Mouse (Mus musculus) CH12F3 (cell line): Measurements from ENCODE around the gene AK157302.
"Not testable (repeated sequence)": the region's sequence is repeated elsewhere in the genome, so short reads cannot be mapped to it uniquely, and the experiment has no call there.

Experiments used
- in situ Hi-C: fragments of 300-500 bp; cut with MboI; formaldehyde crosslinking; loops from 2 replicates; pipeline ENCODE4 v1.14.3; 2020; ENCODE audit warnings: low sequenced_read_pairs

AK157302 gene

DNA sequence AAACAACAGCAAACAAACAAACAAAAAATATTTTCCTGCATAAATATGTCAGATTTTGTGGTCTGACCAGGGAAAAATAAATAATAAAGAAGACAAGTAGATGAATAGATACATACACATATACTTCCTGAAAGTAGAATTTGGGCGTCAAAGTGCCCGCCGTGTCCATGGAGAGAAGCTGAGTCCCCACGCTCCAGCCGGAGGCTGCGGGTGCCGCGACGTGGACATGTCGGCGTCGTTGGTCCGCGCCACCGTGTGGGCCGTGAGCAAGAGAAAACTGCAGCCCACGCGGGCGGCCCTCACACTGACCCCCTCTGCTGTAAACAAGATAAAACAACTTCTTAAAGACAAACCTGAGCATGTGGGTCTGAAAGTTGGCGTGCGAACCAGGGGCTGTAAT is at the start of gene AK157302:
Gene AK157302, plus strand, starts transcription at position 144 of the 400 bp plus-strand sequence.
- in situ Hi-C loops, result no loop called here

DNA sequence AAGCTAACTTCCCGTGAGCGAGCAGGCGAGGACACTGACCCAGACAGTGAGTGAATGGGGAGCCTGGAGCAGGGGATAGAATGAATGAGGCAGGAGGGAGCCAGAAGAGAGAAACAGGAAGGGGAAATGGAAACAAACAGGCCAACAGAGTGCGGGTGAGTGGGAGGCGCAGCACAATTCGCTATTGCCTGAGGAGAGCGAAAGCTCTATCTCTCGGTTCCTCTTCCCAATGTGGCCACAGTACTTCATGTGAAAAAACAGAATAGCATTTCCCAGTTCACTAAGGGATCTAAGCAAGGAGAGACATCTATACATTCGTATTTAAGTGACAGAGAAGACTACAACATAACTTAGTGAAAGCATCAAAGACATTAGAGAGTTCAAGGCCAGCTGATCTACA is 48.2 kb upstream of the AK157302 start:
- in situ Hi-C loops, result no loop called here

DNA sequence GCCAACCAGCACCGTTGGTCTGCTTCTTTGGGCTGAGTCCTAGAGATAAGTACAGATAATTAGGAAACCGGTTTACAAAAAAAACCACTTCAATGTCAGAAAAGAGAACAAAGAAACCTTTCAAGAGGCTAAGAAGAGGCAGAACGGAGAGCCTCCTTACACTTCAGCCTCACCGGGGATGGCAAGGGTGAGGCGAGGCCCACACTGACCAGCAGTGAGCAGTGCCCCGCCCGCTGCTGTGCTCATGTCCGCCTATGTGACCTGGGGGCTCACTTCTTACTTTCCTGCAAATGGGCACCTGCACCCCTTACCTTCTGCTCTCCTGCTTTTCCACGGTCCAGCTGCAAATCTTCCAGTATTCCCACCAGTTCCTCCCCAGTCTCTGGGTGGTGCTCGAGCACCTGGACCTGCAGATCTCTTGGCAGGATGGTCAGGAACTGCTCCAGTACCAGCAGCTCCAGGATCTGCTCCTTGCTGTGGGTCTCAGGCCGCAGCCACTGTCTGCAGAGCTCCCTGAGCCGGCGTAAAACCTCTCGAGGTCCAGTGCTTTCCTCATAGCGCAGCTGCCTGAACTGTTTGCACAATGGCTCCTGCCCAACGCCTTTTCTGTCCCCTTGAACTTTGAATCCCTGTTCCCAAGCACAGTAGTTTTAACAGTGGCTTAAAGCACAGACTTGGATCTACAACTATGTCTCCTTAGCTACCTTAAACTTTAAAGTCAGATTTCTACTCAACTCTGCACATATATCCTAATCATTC is 47.0 kb upstream of the AK157302 start:
- in situ Hi-C loops, result no loop called here

DNA sequence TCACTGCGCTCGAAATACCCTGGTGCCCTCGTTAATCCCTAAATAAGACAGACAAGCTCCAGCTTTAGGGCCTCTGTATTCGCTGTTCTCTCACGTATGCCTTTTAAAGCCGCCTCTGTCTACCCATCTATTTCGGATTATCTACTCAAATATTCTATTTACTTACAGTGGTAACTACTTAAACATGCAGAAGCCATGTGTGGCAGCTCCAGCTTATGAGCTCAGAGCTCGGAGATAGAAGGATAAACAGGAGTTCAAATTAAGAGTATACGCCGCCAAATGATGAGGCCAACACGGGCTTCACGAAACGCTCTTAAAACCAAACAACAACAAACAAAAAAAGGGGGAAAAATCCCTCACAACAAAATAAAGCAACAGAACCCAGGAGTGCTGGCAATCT is 42.0 kb upstream of the AK157302 start:
- in situ Hi-C loops, result no loop called here

DNA sequence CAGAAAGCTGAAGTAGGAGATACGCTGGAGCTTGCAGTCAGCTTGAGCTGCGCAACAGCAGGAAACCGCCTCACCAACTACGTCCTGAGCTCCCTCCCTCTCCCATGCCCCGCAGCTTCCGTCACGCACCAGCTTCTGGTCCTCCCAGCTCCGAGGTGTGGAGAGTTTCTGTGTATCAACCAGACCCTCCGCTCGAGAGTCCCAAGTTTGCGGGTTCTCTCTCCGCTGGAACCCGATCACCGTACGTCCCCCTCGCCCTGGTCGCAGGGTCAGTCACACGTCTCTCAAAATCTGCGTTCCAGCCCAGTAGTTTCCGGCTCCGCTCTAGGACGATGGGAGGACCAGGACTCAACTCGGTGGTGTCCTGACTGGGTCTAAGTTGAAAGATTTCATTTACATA is 41.6 kb upstream of the AK157302 start, which contains the start of gene Zscan26:
Gene Zscan26, minus strand, starts transcription at position 282 of the 400 bp plus-strand sequence.
- in situ Hi-C loops, result no loop called here

DNA sequence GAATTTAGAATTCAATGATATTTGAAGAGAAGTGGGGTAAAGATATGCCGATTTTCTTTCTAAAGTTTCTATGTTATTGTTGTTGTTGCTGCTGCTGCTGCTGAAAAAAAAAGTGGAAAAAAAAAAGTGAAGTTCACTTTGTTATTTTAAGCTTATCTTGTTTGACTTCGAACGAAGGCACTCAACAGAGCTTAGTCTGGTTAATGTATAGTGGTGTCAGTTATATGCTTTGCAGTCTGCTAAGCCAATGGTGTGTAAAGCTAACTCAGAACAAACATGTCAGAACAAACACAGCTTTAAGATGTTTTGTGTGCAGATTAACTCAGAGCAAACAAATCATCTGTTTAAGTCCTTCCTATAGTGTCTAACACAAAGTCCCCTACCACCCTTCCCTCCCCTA is 40.9 kb upstream of the AK157302 start:
- in situ Hi-C loops, result no loop called here

DNA sequence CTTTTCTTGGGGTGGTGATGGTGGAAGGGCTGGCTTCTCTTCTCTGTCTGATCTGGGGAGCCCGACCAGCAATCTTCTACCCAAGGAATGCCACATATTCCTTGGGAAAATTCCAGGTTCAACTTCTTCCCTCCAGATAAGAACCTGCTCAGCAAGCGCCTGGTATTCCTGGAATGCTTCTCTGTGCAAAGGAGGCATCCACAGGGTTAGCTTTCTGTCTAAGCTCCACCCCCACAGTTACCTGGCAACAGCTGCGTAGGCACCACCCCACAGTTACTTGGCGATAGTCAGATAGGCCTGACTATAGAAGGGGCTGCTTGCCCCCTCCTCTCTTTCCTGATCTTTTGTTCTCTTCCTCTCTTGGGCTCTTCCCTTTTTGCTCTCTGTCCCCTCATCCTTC is 38.7 kb upstream of the AK157302 start:
- in situ Hi-C loops, result no loop called here

DNA sequence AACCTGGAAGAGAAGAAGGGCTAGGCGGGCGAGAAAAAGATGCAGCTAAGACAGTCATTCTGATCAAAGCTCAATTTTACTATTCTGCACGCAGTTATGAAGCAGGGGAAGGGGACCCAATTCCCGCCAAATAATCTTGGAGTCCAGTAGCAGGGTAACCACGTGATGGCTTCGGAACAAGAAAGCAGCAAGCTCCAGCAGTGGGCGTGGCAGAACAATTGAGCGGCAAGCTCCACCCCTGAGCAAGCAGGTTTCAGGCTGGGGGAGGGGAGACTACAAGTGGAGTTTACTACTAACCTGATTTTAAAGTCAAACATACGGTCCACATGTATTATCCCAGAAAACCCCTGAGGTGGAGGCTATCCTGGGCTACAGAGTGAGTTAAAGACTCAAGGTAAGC is 32.5 kb upstream of the AK157302 start:
- in situ Hi-C loops, result not testable (repeated sequence)

DNA sequence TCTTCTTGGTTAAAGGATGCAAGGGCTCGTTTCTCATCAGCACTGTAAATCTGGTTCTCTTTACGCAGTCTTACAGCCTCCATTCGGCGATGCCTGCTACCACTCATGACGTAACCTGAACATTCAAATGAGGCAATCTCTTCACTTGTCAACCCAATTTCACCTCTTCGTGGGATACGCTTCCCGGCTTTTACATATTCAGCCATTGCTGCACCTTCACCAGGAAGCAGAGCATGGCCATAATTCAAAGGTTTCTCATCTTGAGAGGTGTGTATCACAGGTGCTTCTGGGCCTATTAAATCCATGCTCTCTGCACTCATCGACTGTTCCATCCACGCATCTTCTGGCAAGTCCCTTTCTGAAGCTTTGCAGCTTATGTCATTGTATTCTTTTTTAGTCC is 27.7 kb upstream of the AK157302 start:
- in situ Hi-C loops, result no loop called here

DNA sequence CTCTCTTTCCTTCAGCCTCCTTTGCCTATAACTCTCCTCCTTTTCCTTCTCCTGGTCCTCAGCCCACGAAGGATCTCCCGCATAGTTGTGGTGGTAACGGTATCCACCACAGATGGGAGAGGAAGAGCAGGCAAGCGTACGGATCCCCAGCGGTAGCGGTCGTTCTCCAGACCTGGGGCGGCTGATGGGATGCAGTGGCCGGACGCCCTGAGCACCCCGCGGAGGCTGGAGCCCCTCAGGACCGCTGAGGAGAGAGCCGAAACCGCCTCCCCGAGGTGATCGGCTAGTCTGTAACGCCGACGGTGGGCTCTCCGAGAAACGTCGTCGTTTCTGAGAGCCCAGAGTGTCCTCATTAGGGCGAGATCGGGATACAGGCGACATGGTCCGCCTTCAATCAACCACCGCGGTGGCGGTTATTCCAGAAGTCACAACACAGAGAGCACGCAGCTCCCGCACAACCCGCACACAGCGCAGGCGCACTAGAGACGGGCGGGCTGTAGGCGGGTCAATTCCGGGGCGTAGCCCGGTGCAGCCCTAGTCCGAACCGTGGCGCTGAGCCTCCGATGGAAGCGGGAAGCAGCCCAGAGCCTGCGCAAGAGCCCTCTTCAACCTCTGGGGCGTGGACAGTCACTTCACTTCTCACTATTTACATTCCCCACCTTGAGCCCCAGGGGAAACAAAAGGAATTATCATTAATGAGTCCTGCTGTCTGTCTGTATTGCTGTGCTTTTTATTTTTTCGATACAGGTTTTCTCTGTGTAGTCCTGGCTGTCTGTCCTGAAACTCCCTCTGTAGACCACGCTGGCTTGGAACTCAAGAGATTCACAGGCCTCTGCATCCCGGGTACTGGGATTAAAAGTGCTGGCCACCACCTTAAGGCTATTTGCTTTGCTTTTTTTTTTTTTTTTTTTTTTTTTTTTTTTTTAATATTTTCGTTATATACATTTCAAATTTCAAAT is 26.7 kb upstream of the AK157302 start, which contains the start of gene Nkapl:
Gene Nkapl, minus strand, starts transcription at position 449 of the 959 bp plus-strand sequence.
- in situ Hi-C loops, result no loop called here

DNA sequence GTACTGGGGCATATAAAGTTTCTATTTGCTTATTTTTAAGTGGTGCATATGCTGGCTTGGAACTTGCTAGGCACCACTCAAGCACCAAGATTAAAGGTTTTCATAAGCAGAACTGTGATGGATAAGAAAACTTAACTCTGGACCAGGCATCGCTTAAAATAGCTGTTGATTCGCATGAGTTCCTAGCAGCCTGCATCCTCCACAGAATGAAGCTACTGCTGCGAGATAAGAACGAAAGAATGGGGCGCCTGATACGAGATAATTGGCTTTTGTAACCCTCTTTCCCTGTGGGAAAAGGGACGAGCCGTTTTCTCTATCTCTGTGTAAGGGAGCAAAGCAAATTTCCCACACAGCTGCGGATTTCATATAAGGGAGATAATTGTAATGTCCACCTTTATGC is 25.9 kb upstream of the AK157302 start:
- in situ Hi-C loops, result no loop called here

DNA sequence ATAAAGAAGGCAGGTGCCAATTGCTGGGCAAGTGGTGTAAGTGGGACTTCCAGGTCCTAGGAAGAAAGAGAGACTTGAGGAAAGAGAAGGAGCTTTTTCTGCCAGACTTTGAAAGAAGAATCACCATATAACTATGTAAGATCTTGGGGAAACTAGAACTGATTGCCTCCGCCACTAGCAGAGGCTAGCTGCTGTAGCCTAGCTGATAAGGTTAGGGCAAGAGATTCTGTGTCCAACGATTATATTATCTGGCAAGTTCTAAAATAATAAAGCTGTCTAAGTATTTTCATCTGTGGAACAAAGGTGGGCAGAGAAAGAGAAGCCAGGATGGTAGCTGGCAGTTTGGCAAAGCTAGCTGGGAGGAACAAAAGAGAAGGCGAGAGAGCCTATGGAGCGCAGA is 22.6 kb upstream of the AK157302 start:
- in situ Hi-C loops, result no loop called here

DNA sequence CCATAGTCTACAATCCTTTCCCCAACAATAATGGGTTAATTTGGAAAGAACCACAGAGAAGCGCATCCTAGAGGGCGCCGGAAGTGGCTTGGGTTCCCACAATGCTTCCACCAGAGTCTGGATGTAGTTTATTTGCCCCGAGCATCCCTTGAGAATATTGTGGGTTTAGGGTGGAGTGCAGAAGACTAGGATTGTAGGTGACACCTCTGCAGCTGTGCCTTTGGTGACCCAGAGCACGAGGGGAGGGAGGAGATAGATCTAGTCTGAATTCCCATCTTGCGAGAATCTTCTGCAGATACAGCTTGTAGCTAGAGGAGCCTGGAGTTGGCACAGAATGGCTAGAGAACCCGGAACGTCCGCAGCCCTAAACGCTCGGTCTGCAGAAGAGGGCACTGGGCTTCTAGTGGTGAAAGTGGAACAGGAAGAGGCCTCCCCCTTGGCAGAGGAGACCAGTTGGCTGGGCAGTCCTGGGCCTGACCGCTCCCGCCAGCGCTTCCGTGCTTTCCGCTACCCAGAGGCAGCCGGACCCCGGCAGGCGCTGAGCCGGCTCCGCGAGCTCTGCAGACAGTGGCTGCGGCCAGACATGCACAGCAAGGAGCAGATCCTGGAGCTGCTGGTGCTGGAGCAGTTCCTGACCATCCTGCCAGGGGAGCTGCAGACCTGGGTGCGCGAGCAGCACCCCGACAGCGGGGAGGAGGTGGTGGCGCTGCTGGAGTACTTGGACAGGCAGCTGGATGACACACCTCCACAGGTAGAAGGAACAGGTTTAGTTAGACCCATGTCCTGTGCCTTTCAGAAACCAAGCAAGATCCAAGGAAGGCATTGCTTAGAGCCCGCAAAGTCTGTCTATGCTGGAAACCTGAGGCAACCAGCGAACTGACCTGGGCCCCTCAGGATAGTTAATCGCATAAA is 16.0 kb upstream of the AK157302 start, which contains the start of the genes Zkscan4 and Gm10065:
Gene Zkscan4, plus strand, starts transcription at position 149 of the 912 bp plus-strand sequence.
Gene Gm10065, minus strand, starts transcription at position 683 of the 912 bp plus-strand sequence.
- in situ Hi-C loops, result not testable (repeated sequence)

DNA sequence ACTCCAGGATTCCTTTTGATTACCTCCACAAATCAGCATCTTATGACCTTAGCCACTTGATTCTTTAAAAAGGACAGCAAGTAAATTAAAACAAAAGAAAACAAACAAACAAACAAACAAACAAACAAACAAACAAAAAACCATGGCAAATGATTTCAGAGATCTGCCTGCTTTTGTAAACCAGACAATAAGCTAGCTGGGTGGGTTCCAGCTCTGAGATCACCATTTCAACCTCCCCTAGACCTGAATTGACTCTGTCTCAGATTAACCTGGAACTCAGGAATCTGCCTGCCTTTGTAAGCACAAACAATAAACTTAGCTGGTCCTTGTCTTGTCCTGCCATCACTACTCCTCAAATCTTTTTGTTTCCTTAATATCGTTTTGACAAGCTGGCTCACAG is 8.1 kb upstream of the AK157302 start:
- in situ Hi-C loops, result no loop called here

DNA sequence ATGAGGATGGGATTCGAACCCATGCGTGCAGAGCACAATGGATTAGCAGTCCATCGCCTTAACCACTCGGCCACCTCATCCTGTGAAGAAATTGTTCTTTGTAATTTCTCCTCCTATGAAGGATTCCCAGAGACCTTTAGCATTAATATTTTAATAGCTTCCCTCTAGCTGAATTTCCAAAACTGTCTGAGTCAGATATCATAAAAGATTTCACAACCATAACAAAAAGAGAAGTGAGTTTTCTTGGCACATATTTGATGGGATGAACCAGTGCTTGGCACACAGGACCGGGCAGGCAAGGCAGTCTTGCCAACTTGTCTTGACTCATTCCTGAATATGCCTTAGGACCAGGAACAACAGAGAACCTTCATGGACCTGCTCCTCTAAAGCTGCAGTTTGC is 2.2 kb upstream of the AK157302 start:
- in situ Hi-C loops, result no loop called here

DNA sequence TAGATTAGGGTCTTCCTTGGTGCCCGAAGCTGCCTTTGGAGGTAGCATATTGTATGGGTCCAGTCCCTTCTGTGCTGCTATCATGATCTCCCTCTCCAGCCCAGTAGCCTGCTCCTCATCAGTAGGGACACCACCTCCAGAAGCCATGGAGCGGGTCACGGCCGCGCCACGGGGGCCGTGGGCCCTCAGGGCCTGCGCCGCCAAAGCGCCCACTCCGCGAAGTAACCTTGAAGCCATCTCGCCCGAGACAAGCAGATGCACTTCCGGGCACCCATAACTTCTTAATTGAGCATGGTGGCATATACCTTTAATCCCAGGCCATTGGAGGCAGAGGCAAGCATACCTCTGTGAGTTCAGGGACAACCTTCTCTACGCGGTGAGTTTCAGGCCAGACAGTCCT is 6.2 kb downstream of the AK157302 start, which contains the start of gene Gm11273:
Gene Gm11273, minus strand, starts transcription at position 237 of the 400 bp plus-strand sequence.
- in situ Hi-C loops, result not testable (repeated sequence)

DNA sequence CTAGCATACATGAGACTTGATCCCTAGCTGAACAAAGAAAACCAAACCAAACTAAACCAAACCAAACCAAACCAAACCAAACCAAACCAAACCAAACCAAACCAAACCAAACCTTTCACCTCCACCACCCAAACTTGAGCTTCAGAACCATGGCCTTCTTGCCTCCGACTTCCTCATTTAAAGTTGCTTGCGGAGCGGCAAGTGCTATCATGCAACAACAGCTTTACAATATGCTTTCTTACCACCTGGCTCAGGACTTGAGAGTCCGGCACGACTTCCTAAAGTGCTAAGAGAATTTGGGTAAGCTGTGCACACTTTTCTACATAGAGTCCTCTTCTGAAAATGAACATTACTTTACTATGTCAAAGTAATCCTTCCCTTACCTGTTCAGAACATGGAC is 7.3 kb downstream of the AK157302 start:
- in situ Hi-C loops, result no loop called here

DNA sequence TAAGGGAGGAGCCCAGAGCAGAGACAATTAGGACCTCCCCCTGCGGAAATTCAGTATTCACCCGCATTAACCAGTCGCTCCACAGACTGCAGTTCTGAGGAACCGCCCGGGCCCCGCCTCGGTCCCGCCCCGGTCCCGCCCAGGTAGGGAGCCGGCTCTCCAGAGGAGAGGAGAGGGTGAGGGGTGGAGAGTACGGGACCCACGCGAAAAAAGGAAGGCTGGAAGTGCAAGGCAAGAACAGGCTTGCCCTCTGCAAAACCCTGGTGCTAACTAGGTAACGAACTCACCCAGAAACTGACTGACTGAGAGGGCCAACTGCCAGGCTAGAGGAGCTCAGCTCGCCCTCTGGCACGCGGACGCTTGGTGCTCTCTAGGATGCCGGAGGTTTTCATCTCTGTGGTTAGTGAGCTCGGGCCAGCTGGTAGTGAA is 11.2 kb downstream of the AK157302 start:
- in situ Hi-C loops, result no loop called here

DNA sequence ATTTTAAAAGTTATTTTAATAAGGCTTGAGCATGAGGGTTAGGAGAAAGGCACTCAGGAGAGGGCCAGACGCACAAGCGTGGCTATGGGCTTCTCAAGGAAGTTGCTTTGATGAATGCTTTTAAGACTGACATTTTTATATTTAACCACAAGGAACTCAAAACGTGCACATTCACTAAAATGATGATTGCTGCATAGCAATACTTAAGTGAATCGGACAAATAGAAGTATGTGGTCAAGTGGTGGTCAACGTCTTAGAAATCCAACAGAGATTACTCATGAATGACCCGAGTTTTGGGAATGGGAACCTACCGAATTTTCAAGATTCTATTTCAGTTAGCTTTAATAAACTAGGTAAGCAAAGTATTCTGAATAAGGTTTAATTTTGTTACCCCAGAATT is 35.1 kb downstream of the AK157302 start:
- in situ Hi-C loops, result no loop called here

DNA sequence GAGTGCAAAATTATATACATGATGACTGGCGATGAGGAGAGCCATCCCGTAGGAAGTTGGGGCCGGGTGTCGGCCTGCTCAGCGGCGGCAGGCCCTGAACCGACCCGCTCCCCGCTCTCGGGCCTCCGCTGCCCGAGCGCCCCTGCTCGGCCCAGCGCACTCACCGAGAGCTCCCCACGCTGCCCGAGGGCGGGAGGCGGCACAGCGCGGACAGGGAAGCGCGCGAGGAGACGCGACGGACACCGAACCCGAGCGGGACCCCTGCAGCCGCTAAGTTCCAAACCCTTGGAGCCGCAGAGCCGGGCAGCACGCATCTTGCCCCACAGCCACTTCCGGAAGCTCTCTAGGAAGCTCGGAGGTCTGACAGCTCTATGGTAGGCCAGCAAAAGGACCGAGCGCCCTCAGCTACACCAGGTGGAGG is 35.8 kb downstream of the AK157302 start, which contains the start of gene Zkscan8:
Gene Zkscan8, minus strand, starts transcription at position 340 of the 421 bp plus-strand sequence.
- in situ Hi-C loops, result no loop called here
